Mouse (Mus musculus): Measurements from ENCODE around the gene Nvl. TPM values are rescaled to one million over a fixed set of nuclear protein-coding genes. Genes with fewer than 3 reads are reported as not detected.

The Nvl gene
- polyA plus RNA-seq, 1 experiment from 2014 or later: 13.4 TPM

DNA sequence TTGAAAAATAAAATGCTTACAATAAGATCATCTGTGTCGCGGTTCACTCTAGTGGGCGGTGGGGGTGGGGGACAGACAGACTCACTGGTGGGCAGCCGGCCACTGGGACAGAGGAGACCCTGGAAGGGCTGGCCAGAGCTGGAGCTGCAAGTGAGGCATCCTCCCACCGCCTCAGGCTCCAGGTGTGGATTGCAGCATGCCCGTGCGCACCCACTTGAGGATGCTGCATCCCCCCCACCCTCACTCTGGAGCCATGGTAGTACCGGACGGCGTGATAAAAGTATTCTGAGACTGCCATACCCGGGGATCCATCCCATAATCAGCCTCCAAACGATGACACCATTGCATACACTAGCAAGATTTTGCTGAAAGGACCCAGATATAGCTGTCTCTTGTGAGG lies 54.0 kb downstream of the Nvl start:
- 70% methylated on average over 12 of the region's 12 CpGs for WGBS
- TF ChIP-seq EP300 (IDR thresholded peaks at IDR 0.05): no peak
- no peak for TF ChIP-seq CTCF (IDR thresholded peaks at IDR 0.05)
- Histone ChIP-seq H3K9ac (replicated peaks; ENCODE audit: low read depth) (no peak overlapping the region), H3K27ac (ENCODE audit: low read length) (no peak overlapping the region), H3K27me3 (replicated peaks; ENCODE audit: insufficient read depth, low read length) (no peaks in the 10 kb centered on the region), H3K36me3 (ENCODE audit: insufficient read depth, low read length) (0 out of 2 replicates have a peak, but pooled peaks cover 16% of the 10 kb centered on the region), H3K4me2 (replicated peaks; ENCODE audit: low read depth, low read length) (no peak overlapping the region), H3K9me3 (ENCODE audit: low read length) (no peaks in the 10 kb centered on the region), H3K4me3 (ENCODE audit: low read depth, low read length) (no peak overlapping the region), H3K4me1 (ENCODE audit: insufficient read depth, low read depth, low read length) (no peaks in the 10 kb centered on the region)
- DNase-seq (ENCODE audit: low spot score) (no peak), ATAC-seq (no peak)

DNA sequence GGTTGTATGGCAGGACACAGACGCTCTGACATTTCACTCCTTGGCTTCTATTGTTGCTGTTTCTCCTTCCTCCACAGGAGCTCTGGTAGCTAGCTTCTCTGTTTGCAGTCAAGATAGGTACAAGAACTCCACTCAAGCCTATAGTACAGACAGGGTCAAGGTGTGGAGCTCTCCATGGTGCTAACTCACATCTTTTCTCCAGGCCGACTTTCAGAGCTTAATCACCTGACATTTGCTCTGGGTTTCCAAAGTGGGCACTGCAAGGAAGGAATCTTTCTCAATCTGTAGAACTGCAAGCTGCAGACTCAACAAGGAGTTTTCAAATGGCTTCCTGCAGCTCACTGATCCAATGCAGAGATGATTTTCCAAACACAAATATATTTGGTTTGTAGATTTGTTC lies 60.0 kb downstream of the Nvl start:
- TF ChIP-seq CTCF (IDR thresholded peaks at IDR 0.05) (no peak), EP300 (IDR thresholded peaks at IDR 0.05) (no peak)
- Histone ChIP-seq H3K4me3 (ENCODE audit: low read depth, low read length) (no peak overlapping the region), H3K4me1 (ENCODE audit: insufficient read depth, low read depth, low read length) (no peaks in the 10 kb centered on the region), H3K36me3 (ENCODE audit: insufficient read depth, low read length) (no peaks in the 10 kb centered on the region), H3K4me2 (replicated peaks; ENCODE audit: low read depth, low read length) (no peak overlapping the region), H3K9me3 (ENCODE audit: low read length) (no peaks in the 10 kb centered on the region), H3K27ac (ENCODE audit: low read length) (no peak overlapping the region), H3K27me3 (replicated peaks; ENCODE audit: insufficient read depth, low read length) (no peaks in the 10 kb centered on the region), H3K9ac (replicated peaks; ENCODE audit: low read depth) (no peak overlapping the region)
- WGBS: 43% methylated on average over 2 of the region's 2 CpGs
- no peak for ATAC-seq
- peak; percentile 19 for DNase-seq (ENCODE audit: low spot score)

DNA sequence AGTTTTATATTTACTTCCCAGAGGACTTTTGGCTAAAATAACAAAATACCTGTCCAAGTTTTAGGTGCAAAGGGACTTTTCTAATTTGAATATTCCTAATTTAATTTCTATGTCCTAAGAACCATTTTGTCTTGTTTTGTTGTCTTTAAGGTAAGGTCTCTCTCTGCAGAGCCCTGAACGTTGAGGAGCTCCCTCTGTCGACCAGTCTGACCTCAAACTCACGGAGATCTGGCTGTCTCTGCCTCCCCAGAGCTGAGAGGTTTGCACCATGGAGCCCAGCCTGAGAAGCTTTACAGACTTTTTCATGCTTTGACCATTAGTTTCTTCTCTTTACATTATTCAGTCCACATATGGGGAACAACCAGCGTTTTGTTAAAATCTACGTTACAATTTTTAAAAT lies 70.9 kb downstream of the Nvl start:
- WGBS: 43% methylated on average over 5 of the region's 5 CpGs

DNA sequence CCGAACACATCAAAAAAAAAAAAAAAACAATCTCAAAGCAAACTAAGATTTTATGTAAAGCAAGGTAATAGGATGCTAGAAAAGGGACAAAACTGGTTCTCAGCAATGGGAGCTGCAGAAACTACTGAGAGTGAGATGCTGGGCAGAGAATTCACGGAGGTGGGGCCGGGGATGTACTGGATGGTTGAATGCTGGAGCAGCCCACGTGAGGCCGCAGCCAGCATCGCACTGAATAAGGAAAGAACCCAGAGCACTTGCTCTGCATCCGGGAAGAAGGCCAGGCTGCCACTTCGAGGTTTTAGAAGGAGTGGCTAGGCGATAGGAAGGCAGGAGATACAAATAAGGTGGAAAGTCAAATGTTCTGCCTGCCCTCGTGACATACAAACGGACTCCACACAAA lies 74.3 kb downstream of the Nvl start:
- TF ChIP-seq CTCF (IDR thresholded peaks at IDR 0.05) (no peak), EP300 (IDR thresholded peaks at IDR 0.05) (no peak)
- no peak for DNase-seq (ENCODE audit: low spot score)
- Histone ChIP-seq H3K4me1 (ENCODE audit: insufficient read depth, low read depth, low read length) (no peaks in the 10 kb centered on the region), H3K4me2 (replicated peaks; ENCODE audit: low read depth, low read length) (no peak overlapping the region), H3K9ac (replicated peaks; ENCODE audit: low read depth) (no peak overlapping the region), H3K27ac (ENCODE audit: low read length) (no peak overlapping the region), H3K27me3 (replicated peaks; ENCODE audit: insufficient read depth, low read length) (no peaks in the 10 kb centered on the region), H3K9me3 (ENCODE audit: low read length) (no peaks in the 10 kb centered on the region), H3K36me3 (ENCODE audit: insufficient read depth, low read length) (no peaks in the 10 kb centered on the region), H3K4me3 (ENCODE audit: low read depth, low read length) (no peak overlapping the region)
- WGBS: 49% methylated on average over 11 of the region's 11 CpGs
- ATAC-seq: no peak

More for the DNA sequence above, 70.9 kb downstream of the Nvl start:
- Histone ChIP-seq H3K27ac (ENCODE audit: low read length) (no peak overlapping the region), H3K4me2 (replicated peaks; ENCODE audit: low read depth, low read length) (no peak overlapping the region), H3K4me3 (ENCODE audit: low read depth, low read length) (no peak overlapping the region), H3K36me3 (ENCODE audit: insufficient read depth, low read length) (no peaks in the 10 kb centered on the region), H3K27me3 (replicated peaks; ENCODE audit: insufficient read depth, low read length) (no peaks in the 10 kb centered on the region), H3K9ac (replicated peaks; ENCODE audit: low read depth) (no peak overlapping the region), H3K9me3 (ENCODE audit: low read length) (no peaks in the 10 kb centered on the region), H3K4me1 (ENCODE audit: insufficient read depth, low read depth, low read length) (no peaks in the 10 kb centered on the region)
- DNase-seq (ENCODE audit: low spot score) (no peak), ATAC-seq (no peak)
- no peak for TF ChIP-seq EP300 (IDR thresholded peaks at IDR 0.05)
- no peak for TF ChIP-seq CTCF (IDR thresholded peaks at IDR 0.05)

DNA sequence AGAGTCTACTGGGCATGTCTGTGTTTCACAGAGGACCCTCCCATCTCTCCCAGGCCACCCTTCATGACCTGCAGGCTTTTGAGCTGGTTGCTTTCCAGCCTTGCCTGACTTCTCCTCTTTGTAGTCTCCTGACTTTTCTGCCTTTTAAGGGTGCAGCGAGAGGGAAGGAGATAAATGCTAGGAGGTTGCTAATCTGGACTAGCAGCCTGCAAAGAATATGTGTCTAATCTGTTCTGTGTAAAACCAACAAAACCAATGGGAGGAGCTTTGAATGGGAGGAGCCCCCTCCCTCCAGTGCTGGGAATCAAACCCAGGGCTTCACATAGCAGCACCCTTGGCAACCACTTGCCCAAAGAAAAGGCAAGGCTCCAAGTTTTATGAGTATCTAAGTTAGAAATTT lies 75.7 kb downstream of the Nvl start:
- TF ChIP-seq EP300 (IDR thresholded peaks at IDR 0.05): no peak
- TF ChIP-seq CTCF (IDR thresholded peaks at IDR 0.05): no peak
- DNase-seq (ENCODE audit: low spot score): no peak
- Histone ChIP-seq H3K27me3 (replicated peaks; ENCODE audit: insufficient read depth, low read length) (no peaks in the 10 kb centered on the region), H3K4me1 (ENCODE audit: insufficient read depth, low read depth, low read length) (no peaks in the 10 kb centered on the region), H3K4me2 (replicated peaks; ENCODE audit: low read depth, low read length) (no peak overlapping the region), H3K4me3 (ENCODE audit: low read depth, low read length) (no peak overlapping the region), H3K27ac (ENCODE audit: low read length) (no peak overlapping the region), H3K9me3 (ENCODE audit: low read length) (no peaks in the 10 kb centered on the region), H3K9ac (replicated peaks; ENCODE audit: low read depth) (no peak overlapping the region), H3K36me3 (ENCODE audit: insufficient read depth, low read length) (no peaks in the 10 kb centered on the region)
- 29% methylated on average over 1 of the region's 1 CpGs for WGBS
- no peak for ATAC-seq

DNA sequence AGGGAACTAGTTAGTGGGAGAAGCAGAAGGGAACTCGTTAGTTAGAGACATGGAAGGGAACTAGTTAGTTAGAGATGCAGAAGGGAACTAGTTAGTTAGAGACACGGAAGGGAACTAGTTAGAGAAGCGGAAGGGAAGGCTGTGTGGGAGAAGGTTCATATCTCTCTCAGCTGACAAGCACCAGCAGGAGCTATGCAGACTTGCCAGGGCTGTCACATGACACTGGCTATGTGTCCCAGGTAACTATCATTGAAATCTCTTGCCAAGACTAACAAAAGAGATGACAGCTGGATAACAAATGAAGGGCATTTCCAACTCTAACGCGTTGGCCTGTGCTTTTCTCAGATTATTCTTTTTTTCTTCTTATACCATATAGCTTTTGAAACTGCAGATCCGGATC lies 79.4 kb downstream of the Nvl start:
- Histone ChIP-seq H3K9ac (replicated peaks; ENCODE audit: low read depth) (no peak overlapping the region), H3K27me3 (replicated peaks; ENCODE audit: insufficient read depth, low read length) (no peaks in the 10 kb centered on the region), H3K36me3 (ENCODE audit: insufficient read depth, low read length) (no peaks in the 10 kb centered on the region), H3K27ac (ENCODE audit: low read length) (no peak overlapping the region), H3K4me1 (ENCODE audit: insufficient read depth, low read depth, low read length) (no peaks in the 10 kb centered on the region), H3K4me3 (ENCODE audit: low read depth, low read length) (no peak overlapping the region), H3K9me3 (ENCODE audit: low read length) (no peaks in the 10 kb centered on the region), H3K4me2 (replicated peaks; ENCODE audit: low read depth, low read length) (no peak overlapping the region)
- WGBS: 60% methylated on average over 6 of the region's 6 CpGs
- ATAC-seq: no peak
- no peak for DNase-seq (ENCODE audit: low spot score)
- no peak for TF ChIP-seq CTCF (IDR thresholded peaks at IDR 0.05)
- TF ChIP-seq EP300 (IDR thresholded peaks at IDR 0.05): no peak

DNA sequence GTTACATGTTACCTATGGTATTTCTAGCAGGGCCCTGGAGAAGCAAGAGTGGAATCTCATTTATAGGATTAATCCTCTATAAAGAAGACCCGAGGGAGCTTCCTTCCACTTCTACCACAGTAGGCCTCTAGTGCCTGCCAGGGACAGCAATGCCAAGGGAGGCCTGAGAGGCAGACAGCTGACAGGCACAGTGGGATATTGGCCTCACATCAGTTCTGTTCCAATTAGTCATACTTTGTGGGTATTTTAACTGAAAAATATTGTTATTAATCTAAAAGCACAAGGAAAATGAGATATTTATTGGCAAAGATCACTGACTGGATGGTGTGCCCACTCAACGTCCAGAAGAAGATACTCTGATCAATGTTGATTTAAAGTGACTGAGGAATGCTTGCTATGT lies 80.0 kb downstream of the Nvl start:
- Histone ChIP-seq H3K27ac (ENCODE audit: low read length) (no peak overlapping the region), H3K36me3 (ENCODE audit: insufficient read depth, low read length) (no peaks in the 10 kb centered on the region), H3K4me3 (ENCODE audit: low read depth, low read length) (no peak overlapping the region), H3K9me3 (ENCODE audit: low read length) (no peaks in the 10 kb centered on the region), H3K9ac (replicated peaks; ENCODE audit: low read depth) (no peak overlapping the region), H3K4me2 (replicated peaks; ENCODE audit: low read depth, low read length) (no peak overlapping the region), H3K27me3 (replicated peaks; ENCODE audit: insufficient read depth, low read length) (no peaks in the 10 kb centered on the region), H3K4me1 (ENCODE audit: insufficient read depth, low read depth, low read length) (no peaks in the 10 kb centered on the region)
- 51% methylated on average over 2 of the region's 2 CpGs for WGBS
- TF ChIP-seq EP300 (IDR thresholded peaks at IDR 0.05) (no peak), CTCF (IDR thresholded peaks at IDR 0.05) (no peak)
- no peak for ATAC-seq
- no peak for DNase-seq (ENCODE audit: low spot score)

All from lung, postnatal 0 days (tissue).